Mouse (Mus musculus) erythroblast, embryonic 14.5 days (primary cell): ENCODE data around the gene Plcd1. TPM values are rescaled to one million over a fixed set of nuclear protein-coding genes. Genes with fewer than 3 reads are reported as not detected.
A peak's percentile ranks its signal among the peaks of the same experiment; 100 is the strongest.

Experiments used
- H3K27me3 ChIP-seq: 2 replicates; pipeline ENCODE4 v1.6.1; 2012; ENCODE audit warnings: inconsistent platforms; ENCODE audit not compliant: control insufficient read depth
- H3K36me3 ChIP-seq: 2 replicates; pipeline ENCODE4 v1.6.1; 2012; ENCODE audit warnings: mild to moderate bottlenecking, inconsistent platforms; ENCODE audit not compliant: control insufficient read depth
- H3K4me1 ChIP-seq: 2 replicates; pipeline ENCODE4 v1.6.1; 2012; ENCODE audit warnings: inconsistent platforms; ENCODE audit not compliant: control insufficient read depth
- H3K4me3 ChIP-seq: replicated peaks from 2 replicates; pipeline ENCODE3; 2012; ENCODE audit warnings: moderate library complexity, mild to moderate bottlenecking, inconsistent platforms
- H3K9me3 ChIP-seq: 2 replicates; pipeline ENCODE4 v1.6.1; 2012; ENCODE audit warnings: low read length, inconsistent platforms, mixed read lengths; ENCODE audit not compliant: control insufficient read depth
- GATA1 ChIP-seq: IDR thresholded peaks from 2 replicates; pipeline ENCODE4 v1.6.1; 2012; ENCODE audit warnings: low read length, inconsistent platforms, mixed read lengths
- TAL1 ChIP-seq: IDR thresholded peaks from 3 replicates; pipeline ENCODE4 v1.6.1; 2012; ENCODE audit warnings: low read length, inconsistent platforms, mixed read lengths
- polyA plus RNA-seq: library from polyadenylated mRNA; stranded (reverse); fragments of >175 nt; gene quantifications from 2 replicates; pipeline ENCODE4 v1.2.3, GENCODE M21; 2012

Plcd1 gene
- polyA plus RNA-seq, 1 experiment, result 0.01 TPM

DNA sequence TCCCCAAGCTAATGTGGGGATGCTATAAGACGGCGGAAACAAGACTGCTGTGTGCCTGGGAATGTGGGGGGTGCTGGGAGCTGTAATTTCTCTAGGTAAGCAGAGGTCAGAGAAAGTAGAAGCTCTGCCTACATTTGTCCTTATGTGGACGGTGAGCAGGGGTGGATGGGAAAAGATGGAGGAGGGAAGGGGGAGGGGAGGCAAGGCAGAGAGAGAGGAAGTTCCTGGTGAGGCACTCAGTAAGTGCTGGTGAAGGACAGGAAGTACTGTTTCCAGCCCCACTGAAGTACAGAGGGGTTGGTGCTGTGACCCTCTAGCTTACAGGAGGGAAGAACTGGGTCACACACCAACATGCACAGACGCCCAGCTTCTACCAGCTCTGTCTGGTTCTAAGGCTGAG, 29.0 kb downstream of the Plcd1 start:
- Histone ChIP-seq H3K27me3 (no peaks in the 10 kb centered on the region; the same call in 1 of the 2 replicates), H3K9me3 (no peaks in the 10 kb centered on the region), H3K36me3 (no peaks in the 10 kb centered on the region), H3K4me1 (no peaks in the 10 kb centered on the region; the same call in none of the 2 replicates), H3K4me3 (no peak overlapping the region)
- no peak for TF ChIP-seq GATA1
- TF ChIP-seq TAL1, result no peak

DNA sequence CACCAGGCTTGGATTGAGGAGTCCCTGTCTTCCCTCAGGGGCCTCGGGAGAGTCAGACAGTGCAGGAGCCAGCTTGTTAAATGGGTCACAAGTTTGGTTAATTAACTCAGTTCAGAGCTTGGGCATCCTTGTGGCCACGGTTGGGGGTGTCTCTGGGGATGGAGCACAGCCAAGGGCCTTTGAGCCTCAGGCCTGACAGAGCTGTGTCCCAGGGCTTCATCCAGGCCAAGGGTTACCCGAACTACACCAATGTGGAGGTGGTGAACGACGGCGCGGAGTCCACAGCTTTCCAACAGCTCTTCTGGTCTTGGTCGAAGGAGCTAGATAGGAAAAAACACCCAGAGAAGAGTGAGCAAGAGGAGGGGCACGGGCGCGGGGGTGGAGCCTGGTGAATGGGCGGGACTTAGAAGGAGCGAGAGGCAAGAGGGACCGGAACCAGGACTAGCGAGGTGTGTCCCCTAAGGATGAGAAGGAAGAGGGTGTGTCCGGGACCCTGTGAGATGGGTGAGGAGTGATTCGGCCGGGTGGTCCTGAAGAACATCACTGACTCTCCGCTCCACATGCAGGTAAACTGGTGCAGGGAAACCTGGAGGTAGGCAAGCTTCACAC, 30.2 kb downstream of the Plcd1 start:
- no peak overlapping the region for H3K4me3 ChIP-seq
- no peaks in the 10 kb centered on the region; the same call in none of the 2 replicates for H3K4me1 ChIP-seq
- TF ChIP-seq TAL1 (no peak), GATA1 (no peak)
- H3K9me3 ChIP-seq, result no peaks in the 10 kb centered on the region
- no peaks in the 10 kb centered on the region for H3K36me3 ChIP-seq
- H3K27me3 ChIP-seq, result no peaks in the 10 kb centered on the region; the same call in 1 of the 2 replicates

DNA sequence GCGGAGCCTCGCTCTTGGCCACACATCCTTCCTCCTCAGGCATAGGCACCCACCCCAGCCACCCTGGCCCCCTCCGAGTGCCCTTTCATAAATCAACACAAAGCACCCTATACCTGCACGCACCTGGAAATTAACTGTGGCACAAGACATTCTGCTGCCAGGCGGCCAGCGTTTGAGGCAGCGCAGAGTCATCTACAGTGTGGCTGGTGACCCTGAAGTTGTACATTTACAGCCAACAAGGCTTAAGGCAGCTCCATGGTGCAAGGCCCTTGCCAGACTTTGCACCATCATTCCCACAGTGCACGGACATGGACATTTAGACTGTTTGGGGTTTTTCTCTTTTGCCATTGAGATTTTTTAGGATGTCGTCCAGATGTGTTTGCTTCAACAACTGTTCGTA, 32.6 kb downstream of the Plcd1 start:
- H3K9me3 ChIP-seq, result no peaks in the 10 kb centered on the region
- no peaks in the 10 kb centered on the region for H3K36me3 ChIP-seq
- no peak for TF ChIP-seq TAL1
- no peak for TF ChIP-seq GATA1
- H3K27me3 ChIP-seq, result no peaks in the 10 kb centered on the region; the same call in 1 of the 2 replicates
- no peak overlapping the region for H3K4me3 ChIP-seq
- no peaks in the 10 kb centered on the region; the same call in none of the 2 replicates for H3K4me1 ChIP-seq

DNA sequence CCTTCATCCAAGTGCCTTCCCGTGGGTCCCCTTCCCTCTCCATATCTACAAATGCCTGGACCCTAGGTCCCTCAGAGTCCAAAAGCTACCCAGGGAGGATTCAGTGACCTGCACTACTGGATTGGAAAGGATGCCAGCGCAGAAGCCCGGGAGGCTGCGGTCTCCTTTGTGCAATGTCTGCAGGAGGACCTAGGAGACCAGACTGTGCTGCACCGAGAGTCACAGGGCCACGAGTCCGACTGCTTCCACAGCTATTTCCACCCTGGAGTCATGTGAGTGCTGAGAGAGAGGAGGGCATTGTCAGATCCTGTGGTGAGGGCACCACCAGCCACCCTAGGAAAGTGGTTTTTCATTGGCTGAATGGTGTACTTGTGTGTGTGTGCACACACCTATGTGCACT, 35.1 kb downstream of the Plcd1 start:
- peaks cover 11% of the 10 kb centered on the region for H3K27me3 ChIP-seq
- H3K9me3 ChIP-seq, result no peaks in the 10 kb centered on the region
- no peaks in the 10 kb centered on the region; the same call in 1 of the 2 replicates for H3K4me1 ChIP-seq
- no peaks in the 10 kb centered on the region for H3K36me3 ChIP-seq
- TF ChIP-seq TAL1 (no peak), GATA1 (no peak)
- no peak overlapping the region for H3K4me3 ChIP-seq

DNA sequence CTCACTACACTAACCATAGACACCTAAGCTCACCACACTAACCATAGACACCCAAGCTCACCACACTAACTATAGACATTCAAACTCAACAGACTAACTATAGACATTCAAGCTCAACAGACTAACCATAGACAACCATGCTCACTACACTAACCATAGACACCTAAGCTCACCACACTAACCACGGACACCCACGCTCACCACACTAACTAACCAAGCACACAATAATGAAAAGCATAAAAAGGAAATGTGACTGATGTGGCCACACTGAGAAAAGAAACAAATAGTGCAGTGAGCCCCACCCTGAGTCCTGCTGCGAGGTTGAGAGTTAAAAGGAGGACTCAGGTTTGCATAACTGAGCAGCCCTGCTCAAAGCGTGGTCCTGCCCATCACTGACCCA, 38.0 kb downstream of the Plcd1 start:
- Histone ChIP-seq H3K4me3 (no peak overlapping the region), H3K4me1 (no peaks in the 10 kb centered on the region; the same call in none of the 2 replicates), H3K27me3 (peaks cover 30% of the 10 kb centered on the region), H3K9me3 (no peaks in the 10 kb centered on the region), H3K36me3 (no peaks in the 10 kb centered on the region)
- no peak for TF ChIP-seq GATA1
- TF ChIP-seq TAL1, result no peak

DNA sequence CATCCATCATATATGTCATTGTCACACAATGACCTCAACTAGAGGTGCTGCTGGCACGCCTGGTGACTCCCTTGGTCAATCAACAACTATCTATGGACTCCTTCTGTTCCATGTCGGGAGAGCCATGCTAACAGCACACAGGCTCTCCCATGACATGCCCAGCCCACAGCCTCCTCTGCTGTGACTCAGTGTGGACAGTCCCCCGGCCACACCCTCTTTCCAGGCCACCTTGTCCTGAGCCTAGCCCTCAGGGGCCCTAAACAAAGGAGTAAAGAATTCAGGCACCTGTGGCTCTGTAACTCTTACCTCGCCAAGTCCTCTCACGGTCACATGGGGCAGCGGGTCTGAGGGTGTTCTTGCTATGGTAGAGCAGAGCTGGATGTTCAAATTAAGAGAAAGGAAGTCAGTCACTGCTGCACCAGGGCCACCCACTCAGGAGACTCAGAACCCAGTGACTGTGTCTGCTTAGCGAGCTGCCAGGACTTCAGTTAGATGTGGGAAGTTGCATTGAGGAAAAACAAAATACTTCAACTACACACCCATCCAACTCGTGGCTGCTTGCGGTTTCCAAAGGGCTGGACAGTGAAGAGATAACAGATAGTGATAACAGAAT, 39.2 kb downstream of the Plcd1 start:
- peaks cover 5% of the 10 kb centered on the region for H3K4me1 ChIP-seq
- H3K36me3 ChIP-seq, result no peaks in the 10 kb centered on the region
- H3K27me3 ChIP-seq, result peaks cover 30% of the 10 kb centered on the region
- no peak overlapping the region for H3K4me3 ChIP-seq
- TF ChIP-seq GATA1 (no peak), TAL1 (no peak)
- no peaks in the 10 kb centered on the region for H3K9me3 ChIP-seq

DNA sequence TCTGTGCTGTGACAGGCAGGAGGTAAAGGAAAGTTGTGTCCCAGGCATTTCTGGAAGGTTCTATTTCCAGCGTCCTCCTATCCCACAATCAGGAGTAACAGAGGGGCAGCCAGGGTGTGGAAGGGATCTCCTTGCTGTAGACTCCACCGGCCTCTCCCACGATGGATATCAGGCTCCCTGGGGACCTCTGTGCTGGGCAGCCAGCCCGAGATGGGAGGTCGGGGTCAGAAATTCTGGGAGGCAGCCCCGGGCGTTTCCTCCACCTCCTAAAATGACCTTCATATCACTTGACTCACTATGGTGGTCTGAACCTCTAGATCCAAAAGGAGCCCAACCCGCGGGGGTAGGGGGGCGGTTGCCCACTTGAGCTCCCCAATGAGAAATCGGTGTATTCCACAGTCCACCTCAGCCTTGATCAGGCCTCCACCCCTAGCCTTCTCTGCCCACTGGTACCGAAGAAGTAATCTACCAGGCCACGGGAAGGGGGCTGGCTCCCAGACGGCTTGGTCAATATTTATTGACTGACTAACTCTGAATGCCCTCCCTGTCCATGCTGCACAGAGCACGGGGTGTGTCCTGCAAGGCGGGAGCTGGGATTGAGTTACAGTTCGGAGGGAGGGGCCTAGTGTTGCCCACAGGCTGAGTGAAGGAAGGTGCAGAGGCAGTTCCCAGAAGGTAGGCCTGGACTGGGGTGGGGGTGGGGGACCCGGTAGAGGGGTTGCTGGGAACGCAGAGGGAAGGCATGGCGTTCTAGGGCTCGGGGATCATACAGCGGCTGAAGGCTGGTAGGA, 41.0 kb downstream of the Plcd1 start, which contains the start of gene Vill:
Vill (plus strand) TSS at position 625 of the 791 bp plus-strand sequence.
- no peaks in the 10 kb centered on the region for H3K36me3 ChIP-seq
- no peaks in the 10 kb centered on the region for H3K9me3 ChIP-seq
- TF ChIP-seq TAL1 (no peak), GATA1 (no peak)
- peak within 1 kb of the TSS; percentile 19 for H3K4me3 ChIP-seq
- H3K4me1 ChIP-seq, result peaks cover 21% of the 10 kb centered on the region
- peaks cover 30% of the 10 kb centered on the region for H3K27me3 ChIP-seq

DNA sequence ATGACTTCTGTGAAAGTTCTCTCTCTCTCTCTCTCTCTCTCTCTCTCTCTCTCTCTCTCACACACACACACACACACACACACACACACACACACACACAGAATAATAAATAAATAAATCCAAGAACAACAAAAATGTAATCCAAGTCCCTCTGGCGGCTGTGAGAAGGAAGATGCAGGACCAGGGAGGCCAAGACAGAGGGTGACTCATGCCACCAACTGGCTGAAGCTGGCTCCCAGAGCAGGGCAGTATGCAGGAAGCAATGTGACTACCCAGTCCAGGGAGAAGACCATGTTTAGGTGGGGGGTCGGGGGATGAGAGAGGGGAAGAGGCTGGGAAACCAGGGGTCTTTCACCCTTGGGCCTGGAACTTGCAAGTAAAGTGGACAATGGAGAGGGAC, 42.1 kb downstream of the Plcd1 start:
- no peak overlapping the region for H3K4me3 ChIP-seq
- no peaks in the 10 kb centered on the region for H3K9me3 ChIP-seq
- peaks cover 28% of the 10 kb centered on the region for H3K4me1 ChIP-seq
- TF ChIP-seq TAL1 (no peak), GATA1 (no peak)
- no peaks in the 10 kb centered on the region for H3K36me3 ChIP-seq
- peaks cover 30% of the 10 kb centered on the region for H3K27me3 ChIP-seq
